Mouse (Mus musculus): ENCODE measurements around the gene Zfp677. TPM values are rescaled to one million over a fixed set of nuclear protein-coding genes. Genes with fewer than 3 reads are reported as not detected.
"Not testable (repeated sequence)": the region's sequence is repeated elsewhere in the genome, so short reads cannot be mapped to it uniquely, and the experiment has no call there.

The Zfp677 gene
- not detected in 2 replicates for polyA plus RNA-seq (2012; ENCODE audit: insufficient read depth, insufficient read length, low replicate concordance, missing spikeins)

GRCm38 (mm10) chr17:21383391-21384056 lies at the start of gene Zfp677:
Gene Zfp677, plus strand, starts transcription at chr17:21383748.
- WGBS: 3% methylated on average over 20 of the region's 20 CpGs

GRCm38 (mm10) chr17:21368018-21368417 lies 15.5 kb upstream of the Zfp677 start:
- H3K4me1 ChIP-seq (ENCODE audit: control insufficient read depth, insufficient read depth, low read length); H3K4me3 ChIP-seq (ENCODE audit: insufficient read depth, low read depth, low read length): not testable (repeated sequence)
- 11% methylated on average over 3 of the region's 3 CpGs for WGBS

More at GRCm38 (mm10) chr17:21383391-21384056, at the start of gene Zfp677:
- Histone ChIP-seq H3K4me3 (ENCODE audit: insufficient read depth, low read depth, low read length) (peak within 1 kb of the TSS; percentile 62), H3K27ac (ENCODE audit: insufficient read depth, low read depth, low read length) (no peak within 1 kb of the TSS), H3K4me1 (ENCODE audit: control insufficient read depth, insufficient read depth, low read length) (no peaks in the 10 kb centered on the region)
- TF ChIP-seq CTCF (IDR thresholded peaks at IDR 0.05; ENCODE audit: insufficient read depth, low read depth, low read length) (peak; percentile 39; the same call in 1 of the 2 replicates), POLR2A (IDR thresholded peaks at IDR 0.05; ENCODE audit: insufficient read depth, low read depth, low read length) (no peak)

DNA sequence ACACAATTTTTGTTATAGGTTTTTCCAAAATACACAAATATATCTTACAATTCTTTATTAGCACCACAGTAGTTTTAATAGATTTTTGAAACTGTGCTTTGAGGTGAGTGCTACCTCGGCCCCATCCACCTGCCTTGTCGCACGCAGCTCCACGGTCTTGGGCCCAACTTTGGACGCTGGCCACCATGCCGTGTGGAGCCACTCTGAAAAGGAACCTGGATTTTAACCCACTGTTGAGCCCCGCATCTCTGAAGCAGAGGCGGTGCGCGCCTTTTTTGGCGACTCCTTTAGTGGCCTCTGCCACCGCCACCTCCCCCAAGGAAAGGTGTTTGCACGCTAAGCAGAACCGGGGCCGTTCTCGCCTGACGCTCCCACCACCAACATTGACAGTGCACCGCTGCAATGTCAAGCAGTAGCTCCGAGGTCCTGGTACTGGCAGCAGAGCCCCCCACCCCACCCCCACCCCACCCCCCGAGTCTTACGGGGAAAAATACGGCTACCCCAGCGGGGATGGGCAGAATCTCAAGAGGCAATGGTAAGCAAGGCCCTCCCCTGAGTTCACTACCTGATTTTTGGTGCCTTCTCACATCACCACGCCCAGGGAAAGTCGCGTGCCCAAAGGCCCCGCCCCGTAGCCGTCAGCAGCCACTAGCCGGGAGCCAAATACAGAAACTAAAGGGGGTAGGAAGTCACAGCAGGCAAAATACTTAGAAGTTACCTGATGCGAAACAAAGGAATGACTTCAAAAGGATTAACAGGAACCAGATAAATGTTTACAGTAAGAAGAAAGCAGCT lies 13.4 kb upstream of the Zfp677 start:
- 8% methylated on average over 31 of the region's 31 CpGs for WGBS
- no peak overlapping the region for H3K27ac ChIP-seq (ENCODE audit: insufficient read depth, low read depth, low read length)
- H3K4me3 ChIP-seq (ENCODE audit: insufficient read depth, low read depth, low read length): peak overlapping the region; percentile 37
- no peak for TF ChIP-seq CTCF (IDR thresholded peaks at IDR 0.05; ENCODE audit: insufficient read depth, low read depth, low read length)
- no peak for TF ChIP-seq POLR2A (IDR thresholded peaks at IDR 0.05; ENCODE audit: insufficient read depth, low read depth, low read length)
- H3K4me1 ChIP-seq (ENCODE audit: control insufficient read depth, insufficient read depth, low read length): peaks cover 3% of the 10 kb centered on the region; the same call in 1 of the 2 replicates

More at GRCm38 (mm10) chr17:21368018-21368417, 15.5 kb upstream of the Zfp677 start:
- H3K27ac ChIP-seq (ENCODE audit: insufficient read depth, low read depth, low read length): not testable (repeated sequence)

GRCm38 (mm10) chr17:21375311-21375710 lies 8.2 kb upstream of the Zfp677 start:
- 68% methylated on average over 1 of the region's 1 CpGs for WGBS
- TF ChIP-seq POLR2A (IDR thresholded peaks at IDR 0.05; ENCODE audit: insufficient read depth, low read depth, low read length) (no peak), CTCF (IDR thresholded peaks at IDR 0.05; ENCODE audit: insufficient read depth, low read depth, low read length) (no peak)
- Histone ChIP-seq H3K27ac (ENCODE audit: insufficient read depth, low read depth, low read length) (no peak overlapping the region), H3K4me3 (ENCODE audit: insufficient read depth, low read depth, low read length) (no peak overlapping the region), H3K4me1 (ENCODE audit: control insufficient read depth, insufficient read depth, low read length) (no peaks in the 10 kb centered on the region)

DNA sequence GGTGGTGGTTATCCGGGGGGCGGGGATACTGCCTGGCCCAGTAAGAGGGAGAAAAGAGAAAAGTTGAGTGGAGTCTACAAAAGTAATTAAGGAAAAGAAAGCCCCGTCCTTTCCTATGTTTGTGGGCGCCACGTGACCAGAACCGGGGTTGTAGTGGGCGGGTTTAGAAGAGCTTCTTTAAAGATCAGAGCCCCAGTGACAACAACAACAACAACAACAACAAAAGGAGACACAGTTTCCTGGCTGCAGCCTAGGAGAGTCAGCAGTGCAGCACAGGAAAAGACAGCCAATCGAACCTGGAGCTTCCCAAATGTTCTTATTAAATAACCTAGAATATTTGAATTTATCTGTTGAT lies 486 bp downstream of the Zfp677 start:
- no peaks in the 10 kb centered on the region for H3K4me1 ChIP-seq (ENCODE audit: control insufficient read depth, insufficient read depth, low read length)
- H3K27ac ChIP-seq (ENCODE audit: insufficient read depth, low read depth, low read length): no peak overlapping the region
- TF ChIP-seq CTCF (IDR thresholded peaks at IDR 0.05; ENCODE audit: insufficient read depth, low read depth, low read length) (no peak), POLR2A (IDR thresholded peaks at IDR 0.05; ENCODE audit: insufficient read depth, low read depth, low read length) (no peak)
- peak overlapping the region; percentile 62 for H3K4me3 ChIP-seq (ENCODE audit: insufficient read depth, low read depth, low read length)
- WGBS: 9% methylated on average over 8 of the region's 8 CpGs

DNA sequence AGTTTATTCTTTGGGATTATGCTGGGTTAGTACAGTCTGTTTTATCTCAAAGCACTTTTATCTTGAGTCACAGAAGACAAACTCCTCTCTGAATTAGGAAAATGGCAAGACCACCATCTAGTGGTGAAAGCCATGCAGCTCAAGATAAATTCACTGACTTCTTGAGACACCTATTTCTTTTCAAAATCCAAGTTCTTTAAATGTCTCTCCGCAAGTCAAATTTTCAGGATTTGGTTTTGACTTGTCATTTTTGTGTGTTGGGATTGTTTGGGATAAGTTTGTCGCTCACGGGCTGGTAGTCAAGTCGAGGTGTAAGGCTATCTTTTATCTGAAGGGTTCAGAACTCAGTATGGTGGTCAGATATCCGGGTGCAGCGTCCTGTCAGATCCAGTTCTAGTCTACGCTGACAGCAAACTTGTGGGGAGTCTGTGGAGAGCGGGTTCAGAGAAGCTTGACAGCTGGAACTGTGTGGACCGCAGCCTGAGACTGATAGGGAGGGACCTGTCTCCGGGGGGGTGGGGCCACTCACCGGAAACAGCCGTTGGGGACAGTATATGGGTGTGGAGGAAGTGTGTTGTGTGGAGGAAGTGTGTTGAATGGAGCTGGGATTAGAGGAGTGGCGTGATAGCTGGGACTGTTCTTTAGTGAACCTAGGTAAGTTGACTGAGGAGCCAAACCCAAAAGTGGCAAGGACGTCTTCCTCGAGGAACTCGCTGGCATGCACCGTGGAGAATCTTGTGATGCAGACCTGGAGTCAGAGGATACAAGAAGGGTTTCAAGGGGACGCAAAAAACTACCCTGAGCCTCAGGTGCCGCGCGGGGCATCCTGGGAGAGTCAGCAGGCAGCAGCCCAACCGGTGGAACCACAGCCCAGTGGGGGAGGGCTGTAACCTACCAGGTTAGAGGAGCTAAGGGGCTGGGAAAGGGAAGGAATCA lies 39.4 kb downstream of the Zfp677 start, which contains the start of gene Zfp54:
Gene Zfp54, plus strand, starts transcription at position 564 of the 936 bp plus-strand sequence.
- under 1% methylated on average over 22 of the region's 22 CpGs for WGBS

DNA sequence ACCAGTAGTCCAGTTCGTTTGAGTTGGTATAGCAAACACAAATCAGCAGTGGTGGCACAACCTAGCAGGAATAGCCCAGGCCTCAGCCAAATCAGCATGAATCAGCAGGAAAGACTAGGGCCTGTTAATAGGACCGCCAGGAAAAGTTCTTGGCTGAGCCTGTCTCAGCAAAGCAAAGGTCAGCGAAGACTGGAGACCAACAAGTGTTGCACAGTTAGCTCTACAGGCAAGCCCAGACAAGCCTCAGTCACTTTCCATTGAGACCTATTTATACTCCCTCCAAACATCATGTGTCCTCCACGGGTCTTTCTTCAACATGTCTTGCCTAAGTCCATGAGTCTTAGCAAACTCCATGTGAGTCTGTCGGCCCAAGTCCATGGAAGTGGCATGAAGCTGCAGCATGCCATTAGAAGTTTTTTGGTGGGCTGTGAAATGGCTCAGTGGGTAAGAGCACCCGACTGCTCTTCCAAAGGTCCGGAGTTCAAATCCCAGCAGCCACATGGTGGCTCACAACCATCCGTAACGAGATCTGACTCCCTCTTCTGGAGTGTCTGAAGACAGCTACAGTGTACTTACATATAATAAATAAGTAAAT lies 55.4 kb downstream of the Zfp677 start:
- WGBS: 82% methylated on average over 9 of the region's 9 CpGs
- not testable (repeated sequence) for H3K27ac ChIP-seq (ENCODE audit: insufficient read depth, low read depth, low read length); H3K4me1 ChIP-seq (ENCODE audit: control insufficient read depth, insufficient read depth, low read length); H3K4me3 ChIP-seq (ENCODE audit: insufficient read depth, low read depth, low read length)

More for the DNA sequence above, 39.4 kb downstream of the Zfp677 start, which contains the start of gene Zfp54:
- Histone ChIP-seq H3K4me3 (ENCODE audit: insufficient read depth, low read depth, low read length) (peak within 1 kb of the TSS; percentile 55), H3K27ac (ENCODE audit: insufficient read depth, low read depth, low read length) (no peak within 1 kb of the TSS), H3K4me1 (ENCODE audit: control insufficient read depth, insufficient read depth, low read length) (peaks cover 6% of the 10 kb centered on the region)
- TF ChIP-seq POLR2A (IDR thresholded peaks at IDR 0.05; ENCODE audit: insufficient read depth, low read depth, low read length) (no peak), CTCF (IDR thresholded peaks at IDR 0.05; ENCODE audit: insufficient read depth, low read depth, low read length) (0 out of 2 replicates have a peak, but pooled peaks have one; percentile 6)

Other genes with a start within 250 kb of the Zfp677 start
- gene Vmn1r234, start 157.7 kb upstream of the Zfp677 start, polyA plus RNA-seq (2012; ENCODE audit: insufficient read depth, insufficient read length, low replicate concordance, missing spikeins): not detected in 2 replicates
- not detected in 2 replicates for gene Vmn1r235, start 127.3 kb upstream of the Zfp677 start, polyA plus RNA-seq (2012; ENCODE audit: insufficient read depth, insufficient read length, low replicate concordance, missing spikeins)
- not detected in 2 replicates for gene Vmn1r236, start 100.8 kb upstream of the Zfp677 start, polyA plus RNA-seq (2012; ENCODE audit: insufficient read depth, insufficient read length, low replicate concordance, missing spikeins)
- gene Vmn1r237, start 71.9 kb upstream of the Zfp677 start, polyA plus RNA-seq (2012; ENCODE audit: insufficient read depth, insufficient read length, low replicate concordance, missing spikeins): not detected in 2 replicates
- gene Zfp54, start 39.5 kb downstream of the Zfp677 start, polyA plus RNA-seq (2012; ENCODE audit: insufficient read depth, insufficient read length, low replicate concordance, missing spikeins): not detected in 2 replicates
- not detected in 2 replicates for gene Zfp51, start 66.6 kb downstream of the Zfp677 start, polyA plus RNA-seq (2012; ENCODE audit: insufficient read depth, insufficient read length, low replicate concordance, missing spikeins)
- gene Zfp53, start 105.2 kb downstream of the Zfp677 start, polyA plus RNA-seq (2012; ENCODE audit: insufficient read depth, insufficient read length, low replicate concordance, missing spikeins): not detected in 2 replicates
- gene Zfp52, start 151.8 kb downstream of the Zfp677 start, polyA plus RNA-seq (2012; ENCODE audit: insufficient read depth, insufficient read length, low replicate concordance, missing spikeins): not detected in 2 replicates
- not detected in 2 replicates for gene Zfp948, start 183.3 kb downstream of the Zfp677 start, polyA plus RNA-seq (2012; ENCODE audit: insufficient read depth, insufficient read length, low replicate concordance, missing spikeins)